Mouse (Mus musculus) spleen, adult 2 months (tissue): ENCODE results near the gene Fgfr2. TPM values are rescaled to one million over a fixed set of nuclear protein-coding genes. Genes with fewer than 3 reads are reported as not detected.
"Not testable (repeated sequence)": the region's sequence is repeated elsewhere in the genome, so short reads cannot be mapped to it uniquely, and the experiment has no call there.

ENCODE experiments used
- DNase-seq, 2 experiments: peaks; one replicate each; pipeline versions ENCODE4 v3.0.0 to v3.0.0-alpha.2; 2012 to 2021; ENCODE audit warnings: low spot score in 2 of 2, low read depth in 1 of 2
- H3K27ac ChIP-seq: fragments of 200-500 bp; 2 replicates; pipeline ENCODE4 v1.5.1; 2012; ENCODE audit warnings: low read length, inconsistent platforms; ENCODE audit not compliant: insufficient read depth
- H3K27me3 ChIP-seq: fragments of 200-500 bp; 2 replicates; pipeline ENCODE4 v1.6.1; 2012; ENCODE audit warnings: mild to moderate bottlenecking, moderate library complexity, low read length, inconsistent platforms; ENCODE audit not compliant: control insufficient read depth, insufficient read depth
- H3K36me3 ChIP-seq: fragments of 200-500 bp; 2 replicates; pipeline ENCODE4 v1.6.1; 2012; ENCODE audit warnings: mild to moderate bottlenecking, low read length, inconsistent platforms; ENCODE audit not compliant: control insufficient read depth, insufficient read depth
- H3K4me1 ChIP-seq: fragments of 200-500 bp; 2 replicates; pipeline ENCODE4 v1.6.1; 2011; ENCODE audit warnings: inconsistent platforms; ENCODE audit not compliant: control insufficient read depth, insufficient read depth, insufficient read length
- H3K4me3 ChIP-seq: fragments of 200-500 bp; 2 replicates; pipeline ENCODE4 v1.5.1; 2011; ENCODE audit warnings: mild to moderate bottlenecking, inconsistent platforms; ENCODE audit not compliant: insufficient read depth, insufficient read length; ENCODE audit errors: extremely low read depth
- CTCF ChIP-seq: fragments of 200-500 bp; IDR thresholded peaks from 2 replicates; pipeline ENCODE4 v1.5.1; 2011; ENCODE audit warnings: mild to moderate bottlenecking, inconsistent platforms; ENCODE audit not compliant: insufficient read depth, insufficient read length, insufficient replicate concordance; ENCODE audit errors: extremely low read depth
- POLR2A ChIP-seq: fragments of 200-500 bp; IDR thresholded peaks from 2 replicates; pipeline ENCODE4 v1.6.1; 2011; ENCODE audit warnings: low read depth, low read length, inconsistent platforms
- WGBS: fragments of 180-500 bp; shearing (Covaris S2); methylation state at CpG from one replicate; pipeline ENCODE4 v1.1.7; 2018; 5-methylcytosine and 5-hydroxymethylcytosine counted together
- polyA plus RNA-seq: library from polyadenylated mRNA; depleted of rRNA; stranded (reverse); fragments of >200 nt; gene quantifications from 2 replicates; pipeline ENCODE4 v1.2.3, GENCODE M21; 2012

Gene Fgfr2
- polyA plus RNA-seq, 1 experiment = 1.6 TPM

DNA sequence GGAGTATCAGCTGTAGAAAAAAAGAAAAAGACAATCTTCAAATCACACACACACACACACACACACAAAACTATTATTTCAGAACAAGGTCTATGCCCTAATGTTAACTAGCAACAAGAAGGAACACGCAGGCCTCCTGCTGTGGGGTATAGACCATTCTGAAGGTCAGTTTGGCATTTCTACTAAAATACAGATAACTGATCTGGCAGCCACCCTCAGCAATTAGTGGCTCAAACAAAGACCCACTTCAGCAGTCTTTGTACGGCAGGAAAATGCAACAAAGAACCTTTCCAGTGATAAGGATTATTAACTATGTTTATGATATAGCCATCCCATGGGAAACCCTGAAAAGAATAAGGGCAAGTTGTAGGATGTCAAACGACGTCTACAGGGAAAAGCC, 2586.1 kb downstream of the Fgfr2 start:
- TF ChIP-seq CTCF = no peak
- TF ChIP-seq POLR2A = no peak
- Histone ChIP-seq H3K36me3 (peaks cover 31% of the 10 kb centered on the region), H3K27ac (no peak overlapping the region), H3K4me3 (no peak overlapping the region), H3K4me1 (no peaks in the 10 kb centered on the region), H3K27me3 (no peaks in the 10 kb centered on the region)
- WGBS = 91% methylated on average over 4 of the region's 4 CpGs
- DNase-seq = no peak

GRCm38 (mm10) chr7:130535174-130535573, 2588.0 kb downstream of the Fgfr2 start:
- WGBS = 83% methylated on average over 4 of the region's 4 CpGs
- no peak for DNase-seq
- H3K27me3 ChIP-seq = no peaks in the 10 kb centered on the region
- peaks cover 29% of the 10 kb centered on the region for H3K36me3 ChIP-seq
- no peaks in the 10 kb centered on the region for H3K4me1 ChIP-seq
- TF ChIP-seq POLR2A = no peak
- TF ChIP-seq CTCF = no peak
- H3K27ac ChIP-seq = no peak overlapping the region
- H3K4me3 ChIP-seq = no peak overlapping the region

DNA sequence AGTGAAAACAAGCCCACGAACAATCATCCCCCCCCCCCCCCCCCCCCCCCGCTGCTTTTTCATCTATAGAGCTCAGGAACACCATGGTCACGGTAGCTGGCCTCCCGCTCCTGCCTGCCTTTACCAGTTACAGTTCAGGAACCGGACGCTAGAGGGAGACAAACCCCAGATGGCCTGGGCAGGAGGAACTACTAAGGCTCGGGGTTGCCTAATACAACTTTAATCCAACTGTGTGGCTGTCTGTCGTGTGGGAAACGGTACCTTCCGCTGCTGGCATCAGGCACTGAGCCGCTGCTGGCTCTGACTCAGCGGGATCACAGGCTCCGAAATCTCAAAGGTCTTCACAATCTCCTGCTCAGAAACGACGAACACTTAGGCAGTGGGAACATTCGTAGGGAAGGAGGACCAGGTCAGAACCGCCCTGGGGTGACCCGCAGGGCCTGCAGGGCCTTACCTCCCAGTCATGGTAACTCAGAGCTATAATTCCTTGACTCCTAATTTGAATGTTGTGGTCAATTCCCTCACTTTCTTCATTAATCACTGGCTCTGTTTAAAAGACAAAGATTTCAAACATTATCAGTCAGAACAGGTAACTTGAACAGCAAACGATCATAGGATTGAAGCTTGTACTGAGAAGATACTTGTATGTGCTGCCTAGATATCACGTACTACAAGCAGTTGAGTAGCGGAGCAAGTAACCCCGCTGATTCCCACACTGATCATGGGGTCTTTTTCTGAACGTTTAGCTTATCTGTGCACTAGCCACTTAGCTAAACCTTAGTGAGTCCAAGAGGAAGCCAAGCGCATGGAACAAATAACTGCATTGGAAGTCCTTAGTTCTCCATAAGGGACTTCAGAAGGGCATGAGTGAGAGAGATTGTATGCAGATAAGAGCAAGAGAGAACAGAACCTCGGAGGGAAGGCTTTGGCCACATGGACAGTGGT, 2589.6 kb downstream of the Fgfr2 start:
- Histone ChIP-seq H3K27me3 (no peaks in the 10 kb centered on the region), H3K36me3 (peaks cover 20% of the 10 kb centered on the region), H3K4me3 (no peak overlapping the region), H3K27ac (no peak overlapping the region), H3K4me1 (no peaks in the 10 kb centered on the region)
- DNase-seq = peak; percentile 68 to 85
- 44% methylated on average over 24 of the region's 25 CpGs for WGBS
- TF ChIP-seq CTCF (peak; percentile 90; the same call in 1 of the 2 replicates), POLR2A (no peak)

GRCm38 (mm10) chr7:130531138-130531537, 2592.0 kb downstream of the Fgfr2 start:
- 98% methylated on average over 15 of the region's 15 CpGs for WGBS
- H3K36me3 ChIP-seq = peaks cover 15% of the 10 kb centered on the region
- H3K27me3 ChIP-seq = not testable (repeated sequence)

GRCm38 (mm10) chr7:130527306-130527705, 2595.8 kb downstream of the Fgfr2 start:
- Histone ChIP-seq H3K27me3 (no peaks in the 10 kb centered on the region), H3K27ac (no peak overlapping the region), H3K4me1 (no peaks in the 10 kb centered on the region), H3K36me3 (peaks cover 8% of the 10 kb centered on the region), H3K4me3 (no peak overlapping the region)
- no peak for DNase-seq
- WGBS = 91% methylated on average over 9 of the region's 9 CpGs
- TF ChIP-seq CTCF (no peak), POLR2A (no peak)

More at GRCm38 (mm10) chr7:130531138-130531537, 2592.0 kb downstream of the Fgfr2 start:
- not testable (repeated sequence) for DNase-seq, H3K4me1 ChIP-seq, H3K4me3 ChIP-seq, H3K27ac ChIP-seq

DNA sequence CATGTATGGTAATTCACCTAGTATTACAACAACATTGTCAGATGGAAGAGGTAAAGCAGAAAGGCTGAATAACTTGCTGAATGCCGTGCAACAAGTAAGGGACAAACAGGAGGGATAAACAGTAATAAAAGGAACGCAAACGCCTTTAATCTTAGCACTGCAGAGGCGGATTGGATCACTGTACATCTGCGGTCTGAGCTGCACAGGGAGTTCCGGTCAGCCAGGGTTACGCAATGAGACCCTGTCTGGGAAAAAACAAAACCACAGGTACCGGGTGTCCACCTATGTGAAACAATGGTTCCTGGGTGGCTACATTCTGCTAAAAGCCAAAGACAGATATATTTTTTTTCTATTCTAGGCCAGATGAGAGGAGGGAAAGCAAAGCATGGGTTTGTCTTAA, 2599.7 kb downstream of the Fgfr2 start:
- Histone ChIP-seq H3K27me3 (no peaks in the 10 kb centered on the region), H3K4me3 (no peak overlapping the region), H3K4me1 (peaks cover 2% of the 10 kb centered on the region), H3K36me3 (no peaks in the 10 kb centered on the region), H3K27ac (no peak overlapping the region)
- WGBS = 87% methylated on average over 8 of the region's 8 CpGs
- no peak for DNase-seq
- no peak for TF ChIP-seq CTCF
- no peak for TF ChIP-seq POLR2A

GRCm38 (mm10) chr7:130520812-130521422, 2602.2 kb downstream of the Fgfr2 start:
- H3K4me1 ChIP-seq = peaks cover 5% of the 10 kb centered on the region
- H3K4me3 ChIP-seq = no peak overlapping the region
- no peak overlapping the region for H3K27ac ChIP-seq
- WGBS = 87% methylated on average over 14 of the region's 14 CpGs
- no peaks in the 10 kb centered on the region for H3K27me3 ChIP-seq
- H3K36me3 ChIP-seq = no peaks in the 10 kb centered on the region
- DNase-seq = no peak
- TF ChIP-seq CTCF (no peak), POLR2A (no peak)
